Mouse (Mus musculus) lung, adult 2 months (tissue): ENCODE data around the gene Ctnna3.

Experiments used
- CTCF ChIP-seq: fragments of 200-500 bp; IDR thresholded peaks from 2 replicates; pipeline ENCODE4 v1.5.1; 2011; ENCODE audit warnings: mild to moderate bottlenecking, low read length, control low read depth; ENCODE audit not compliant: insufficient read depth
- POLR2A ChIP-seq: fragments of 200-500 bp; IDR thresholded peaks from 2 replicates; pipeline ENCODE4 v1.6.1; 2011; ENCODE audit warnings: low read depth, mild to moderate bottlenecking, control low read depth, low read length, borderline replicate concordance; ENCODE audit errors: extremely low read depth

DNA sequence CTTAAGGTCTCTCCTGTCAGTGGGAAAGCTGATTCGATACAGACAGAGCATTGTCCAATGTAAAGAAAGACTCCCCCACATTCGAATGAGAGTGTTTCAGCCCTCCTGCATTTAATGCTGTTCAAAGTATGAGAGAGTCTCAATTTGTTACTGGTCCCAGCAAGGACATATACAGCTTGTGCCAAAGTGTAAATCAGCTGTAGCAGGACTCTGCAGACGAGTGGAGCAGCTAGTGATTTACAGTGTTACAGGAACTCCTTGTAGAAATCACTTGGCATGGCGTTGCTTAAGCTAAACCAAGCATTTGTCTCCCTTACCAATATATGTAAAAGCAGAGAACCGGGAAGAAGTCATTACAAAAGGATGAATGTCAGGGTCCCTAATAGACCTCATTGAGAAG is 31.0 kb downstream of the Ctnna3 start:
- no peak for TF ChIP-seq CTCF
- TF ChIP-seq POLR2A = no peak
